Mouse (Mus musculus) hindbrain, embryonic 16.5 days (tissue): ENCODE results near the gene Efna4. TPM values are rescaled to one million over a fixed set of nuclear protein-coding genes. Genes with fewer than 3 reads are reported as not detected.
A peak's percentile ranks its signal among the peaks of the same experiment; 100 is the strongest.

Experiments used
- ATAC-seq: fragments of 200-750 bp; cut with Nextera tagmentation; 2 replicates; pipeline ENCODE4 v1.8.0; 2017; ENCODE audit warnings: moderate TSS enrichment, moderate library complexity
- H3K27ac ChIP-seq: fragments of 300-500 bp; sonication (generic); 2 replicates; pipeline ENCODE4 v1.5.1; 2014; ENCODE audit warnings: low read depth, mild to moderate bottlenecking, control low read depth, low read length, moderate library complexity
- H3K27me3 ChIP-seq: fragments of 300-500 bp; sonication (generic); replicated peaks from 2 replicates; pipeline ENCODE4 v1.6.1; 2014; ENCODE audit warnings: low read length; ENCODE audit not compliant: control insufficient read depth, insufficient read depth
- H3K36me3 ChIP-seq: fragments of 300-500 bp; sonication (generic); 2 replicates; pipeline ENCODE4 v1.6.1; 2014; ENCODE audit warnings: mild to moderate bottlenecking, low read length, moderate library complexity, mixed read lengths; ENCODE audit not compliant: control insufficient read depth, insufficient read depth
- H3K4me1 ChIP-seq: fragments of 300-500 bp; sonication (generic); 2 replicates; pipeline ENCODE4 v1.6.1; 2014; ENCODE audit warnings: low read depth, low read length; ENCODE audit not compliant: control insufficient read depth, insufficient read depth
- H3K4me2 ChIP-seq: fragments of 300-500 bp; sonication (generic); 2 replicates; pipeline ENCODE4 v1.6.1; 2014; ENCODE audit warnings: mild to moderate bottlenecking, low read length, control low read depth, moderate library complexity
- H3K4me3 ChIP-seq: fragments of 300-500 bp; sonication (generic); 2 replicates; pipeline ENCODE4 v1.5.1; 2014; ENCODE audit warnings: mild to moderate bottlenecking, low read length, control low read depth, moderate library complexity
- H3K9ac ChIP-seq: fragments of 300-500 bp; sonication (generic); 2 replicates; pipeline ENCODE4 v1.6.1; 2014; ENCODE audit warnings: low read depth, mild to moderate bottlenecking, control low read depth, low read length, moderate library complexity
- H3K9me3 ChIP-seq: fragments of 300-500 bp; sonication (generic); 2 replicates; pipeline ENCODE4 v1.6.1; 2014; ENCODE audit warnings: mild to moderate bottlenecking, low read length, moderate library complexity; ENCODE audit not compliant: control insufficient read depth
- WGBS: fragments of 180-500 bp; shearing (Covaris S2); extraction: QIAGEN DNeasy Blood & Tissue Kit; methylation state at CpG from one replicate; pipeline ENCODE4 v1.1.7; 2014; 5-methylcytosine and 5-hydroxymethylcytosine counted together
- polyA plus RNA-seq: library from polyadenylated mRNA; unstranded; fragments of >200 nt; fragmentation: Nextera tagmentation; extraction: Ambion mirVana; gene quantifications from 2 replicates; pipeline ENCODE4 v1.2.1, GENCODE M21; 2015

The Efna4 gene
- 3.9 and 5.0 TPM in 2 replicates for polyA plus RNA-seq

GRCm38 (mm10) chr3:89337721-89338578 is at the start of gene Efna4:
TSS of gene Efna4 (minus strand) at chr3:89338028.
- under 1% methylated on average over 44 of the region's 44 CpGs for WGBS
- Histone ChIP-seq H3K4me3 (peak within 1 kb of the TSS; percentile 77), H3K9me3 (no peaks in the 10 kb centered on the region), H3K4me1 (peaks cover 31% of the 10 kb centered on the region), H3K36me3 (no peaks in the 10 kb centered on the region; the same call in 1 of the 2 replicates), H3K27ac (peak within 1 kb of the TSS; percentile 66), H3K4me2 (peak within 1 kb of the TSS; percentile 98), H3K9ac (peak within 1 kb of the TSS; percentile 84), H3K27me3 (no peaks in the 10 kb centered on the region)
- peak; percentile 78 for ATAC-seq

- peaks cover 14% of the 10 kb centered on the region for H3K4me1 ChIP-seq
- no peak overlapping the region for H3K27ac ChIP-seq
- H3K4me2 ChIP-seq: no peak overlapping the region
- no peak overlapping the region for H3K4me3 ChIP-seq
- no peaks in the 10 kb centered on the region for H3K36me3 ChIP-seq
- no peak overlapping the region for H3K9ac ChIP-seq
- ATAC-seq: no peak
- no peaks in the 10 kb centered on the region for H3K9me3 ChIP-seq
- WGBS: 60% methylated on average over 17 of the region's 17 CpGs
- H3K27me3 ChIP-seq: no peaks in the 10 kb centered on the region
Observed at GRCm38 (mm10) chr3:89386438-89387420, 48.9 kb upstream of the Efna4 start.

- H3K4me2 ChIP-seq: no peak overlapping the region
- no peak for ATAC-seq
- no peak overlapping the region for H3K27ac ChIP-seq
- H3K36me3 ChIP-seq: no peaks in the 10 kb centered on the region
- H3K4me3 ChIP-seq: no peak overlapping the region
- no peaks in the 10 kb centered on the region for H3K9me3 ChIP-seq
- 56% methylated on average over 11 of the region's 11 CpGs for WGBS
- peaks cover 3% of the 10 kb centered on the region for H3K4me1 ChIP-seq
- H3K27me3 ChIP-seq: no peaks in the 10 kb centered on the region
- H3K9ac ChIP-seq: no peak overlapping the region
Observed at GRCm38 (mm10) chr3:89385451-89385850, 47.6 kb upstream of the Efna4 start.

GRCm38 (mm10) chr3:89384331-89385076 is 46.7 kb upstream of the Efna4 start:
- no peak for ATAC-seq
- no peaks in the 10 kb centered on the region for H3K27me3 ChIP-seq
- 74% methylated on average over 11 of the region's 12 CpGs for WGBS

GRCm38 (mm10) chr3:89383651-89384255 is 45.9 kb upstream of the Efna4 start:
- no peaks in the 10 kb centered on the region for H3K36me3 ChIP-seq
- no peak for ATAC-seq
- H3K4me3 ChIP-seq: no peak overlapping the region
- H3K9me3 ChIP-seq: no peaks in the 10 kb centered on the region
- H3K4me2 ChIP-seq: no peak overlapping the region
- H3K9ac ChIP-seq: no peak overlapping the region
- H3K27me3 ChIP-seq: no peaks in the 10 kb centered on the region
- no peak overlapping the region for H3K27ac ChIP-seq
- 76% methylated on average over 5 of the region's 5 CpGs for WGBS
- H3K4me1 ChIP-seq: peaks cover 4% of the 10 kb centered on the region

More at GRCm38 (mm10) chr3:89384331-89385076, 46.7 kb upstream of the Efna4 start:
- H3K9ac ChIP-seq: no peak overlapping the region; the same call in 1 of the 2 replicates
- H3K4me3 ChIP-seq: no peak overlapping the region
- H3K27ac ChIP-seq: no peak overlapping the region
- no peak overlapping the region for H3K4me2 ChIP-seq
- peaks cover 3% of the 10 kb centered on the region; the same call in 1 of the 2 replicates for H3K4me1 ChIP-seq
- H3K9me3 ChIP-seq: no peaks in the 10 kb centered on the region
- H3K36me3 ChIP-seq: no peaks in the 10 kb centered on the region

DNA sequence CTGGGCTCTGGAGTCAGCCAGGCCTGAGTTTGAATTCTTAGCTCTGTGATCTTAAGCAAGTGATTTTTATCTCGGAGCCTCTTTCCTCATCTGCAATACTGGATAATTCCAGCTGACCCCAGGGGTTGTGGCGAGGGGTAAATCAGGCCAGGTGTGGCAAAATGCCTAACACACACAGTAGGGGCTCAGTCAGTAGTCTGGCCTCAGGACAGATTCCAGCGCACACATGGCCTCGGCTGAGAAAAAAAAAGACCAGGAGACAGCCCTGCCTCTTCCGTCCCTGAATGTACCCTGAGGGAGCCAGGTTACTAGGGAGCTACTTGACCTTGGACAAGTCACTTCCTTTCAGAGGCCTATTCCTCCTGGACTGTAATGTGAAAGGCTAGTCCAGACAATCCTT is 45.1 kb upstream of the Efna4 start:
- no peak for ATAC-seq
- H3K4me1 ChIP-seq: peaks cover 12% of the 10 kb centered on the region
- H3K27ac ChIP-seq: no peak overlapping the region
- H3K27me3 ChIP-seq: no peaks in the 10 kb centered on the region
- 80% methylated on average over 5 of the region's 5 CpGs for WGBS
- H3K4me2 ChIP-seq: no peak overlapping the region
- H3K4me3 ChIP-seq: no peak overlapping the region
- no peaks in the 10 kb centered on the region for H3K9me3 ChIP-seq
- H3K36me3 ChIP-seq: no peaks in the 10 kb centered on the region
- H3K9ac ChIP-seq: no peak overlapping the region

GRCm38 (mm10) chr3:89382033-89382882 is 44.4 kb upstream of the Efna4 start:
- Histone ChIP-seq H3K27me3 (no peaks in the 10 kb centered on the region), H3K36me3 (no peaks in the 10 kb centered on the region), H3K4me2 (no peak overlapping the region), H3K9me3 (no peaks in the 10 kb centered on the region), H3K4me1 (peaks cover 10% of the 10 kb centered on the region), H3K4me3 (no peak overlapping the region), H3K9ac (no peak overlapping the region), H3K27ac (no peak overlapping the region)
- WGBS: 91% methylated on average over 9 of the region's 9 CpGs
- no peak for ATAC-seq

DNA sequence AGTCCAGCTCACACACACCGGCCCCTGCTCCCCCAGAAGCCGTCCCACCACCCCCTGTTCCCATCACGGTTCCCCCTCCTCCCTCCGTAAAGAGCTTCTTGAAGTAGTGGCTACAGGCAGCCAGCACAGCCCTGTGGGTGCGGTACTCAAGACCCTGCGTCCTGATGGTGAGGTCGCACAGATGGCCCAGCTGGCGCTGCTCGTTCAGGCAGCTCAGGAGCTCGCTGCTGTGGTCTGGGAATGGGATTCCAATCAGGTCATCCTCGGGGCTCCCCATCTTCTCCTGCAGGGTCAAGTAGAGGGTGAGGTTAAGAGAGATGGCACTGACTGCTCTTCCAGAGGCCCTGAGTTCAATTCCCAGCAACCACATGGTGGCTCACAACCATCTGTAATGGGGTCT is 43.4 kb upstream of the Efna4 start:
- Histone ChIP-seq H3K27me3 (no peaks in the 10 kb centered on the region), H3K4me3 (no peak overlapping the region), H3K36me3 (no peaks in the 10 kb centered on the region), H3K27ac (no peak overlapping the region), H3K4me1 (peaks cover 10% of the 10 kb centered on the region), H3K9me3 (no peaks in the 10 kb centered on the region), H3K9ac (no peak overlapping the region), H3K4me2 (no peak overlapping the region)
- ATAC-seq: no peak
- WGBS: 74% methylated on average over 10 of the region's 11 CpGs
